Mouse (Mus musculus): ENCODE data around the gene Aasdhppt. TPM values are rescaled to one million over a fixed set of nuclear protein-coding genes. Genes with fewer than 3 reads are reported as not detected.

Aasdhppt gene
- polyA plus RNA-seq, 2 experiments = 4.2 to 16.9 TPM

- H3K4me1 ChIP-seq (replicated peaks; ENCODE audit: control insufficient read depth in 2 of 2, insufficient read depth in 2 of 2, low read length in 1 of 2) = peaks cover 7 to 10% of the 10 kb centered on the region in 2 experiments
- peak in 1 of 3 experiments; percentile 41 for DNase-seq (ENCODE audit: low read depth in 3 of 3, low spot score in 3 of 3)
- peak overlapping the region; percentile 91 for H3K4me2 ChIP-seq (ENCODE audit: low read depth)
- TF ChIP-seq EP300 (IDR thresholded peaks at IDR 0.05; ENCODE audit: low read depth) (no peak), CTCF (IDR thresholded peaks at IDR 0.05; ENCODE audit: low read depth) (peak; percentile 47)
- ATAC-seq (ENCODE audit: insufficient read depth) = no peak
- no peak overlapping the region for H3K27ac ChIP-seq
- no peaks in the 10 kb centered on the region for H3K36me3 ChIP-seq (replicated peaks; ENCODE audit: control insufficient read depth, insufficient read depth, low read depth)
- H3K27me3 ChIP-seq (ENCODE audit: control insufficient read depth, insufficient read depth, low read length) = no peaks in the 10 kb centered on the region
- H3K4me3 ChIP-seq (ENCODE audit: insufficient read depth in 1 of 2, low read depth in 2 of 2, low read length in 2 of 2) = no peak overlapping the region; a peak in 1 of 4 replicates
- 42% methylated on average over 3 of the region's 3 CpGs for WGBS (ENCODE audit: insufficient replicate concordance)
- no peaks in the 10 kb centered on the region for H3K9me3 ChIP-seq (ENCODE audit: control insufficient read depth, low read length)
- no peak overlapping the region for H3K9ac ChIP-seq (replicated peaks)
These were observed 1.9 kb upstream of the Aasdhppt start for GRCm38 (mm10) chr9:4311162-4311561.

- peak in 1 of 3 experiments; percentile 22 for DNase-seq (ENCODE audit: low read depth in 3 of 3, low spot score in 3 of 3)
- Histone ChIP-seq H3K4me3 (ENCODE audit: insufficient read depth in 1 of 2, low read depth in 2 of 2, low read length in 2 of 2) (peak overlapping the region in 1 of 2 experiments; percentile 78; a peak in 3 of 4 replicates), H3K27me3 (ENCODE audit: control insufficient read depth, insufficient read depth, low read length) (no peaks in the 10 kb centered on the region), H3K4me2 (ENCODE audit: low read depth) (peak overlapping the region; percentile 91), H3K27ac (no peak overlapping the region; the same call in 1 of the 2 replicates), H3K9me3 (ENCODE audit: control insufficient read depth, low read length) (no peaks in the 10 kb centered on the region), H3K4me1 (replicated peaks; ENCODE audit: control insufficient read depth in 2 of 2, insufficient read depth in 2 of 2, low read length in 1 of 2) (peaks cover 7 to 10% of the 10 kb centered on the region in 2 experiments), H3K9ac (replicated peaks) (peak overlapping the region; percentile 87), H3K36me3 (replicated peaks; ENCODE audit: control insufficient read depth, insufficient read depth, low read depth) (no peaks in the 10 kb centered on the region)
- no peak for TF ChIP-seq EP300 (IDR thresholded peaks at IDR 0.05; ENCODE audit: low read depth)
- no peak for TF ChIP-seq CTCF (IDR thresholded peaks at IDR 0.05; ENCODE audit: low read depth)
- ATAC-seq (ENCODE audit: insufficient read depth) = no peak
- 23% methylated on average over 3 of the region's 3 CpGs for WGBS (ENCODE audit: insufficient replicate concordance)
These were observed 1.4 kb upstream of the Aasdhppt start for GRCm38 (mm10) chr9:4310706-4311105.

- Histone ChIP-seq H3K4me2 (ENCODE audit: low read depth) (peak overlapping the region; percentile 91), H3K4me1 (replicated peaks; ENCODE audit: control insufficient read depth in 2 of 2, insufficient read depth in 2 of 2, low read length in 1 of 2) (peaks cover 7 to 10% of the 10 kb centered on the region in 2 experiments), H3K9me3 (ENCODE audit: control insufficient read depth, low read length) (no peaks in the 10 kb centered on the region), H3K27me3 (ENCODE audit: control insufficient read depth, insufficient read depth, low read length) (no peaks in the 10 kb centered on the region), H3K9ac (replicated peaks) (peak overlapping the region; percentile 77), H3K4me3 (ENCODE audit: insufficient read depth in 1 of 2, low read depth in 2 of 2, low read length in 2 of 2) (peak overlapping the region; percentile 74 to 78), H3K36me3 (replicated peaks; ENCODE audit: control insufficient read depth, insufficient read depth, low read depth) (no peaks in the 10 kb centered on the region), H3K27ac (peak overlapping the region; percentile 87)
- under 1% methylated on average over 36 of the region's 36 CpGs for WGBS (ENCODE audit: insufficient replicate concordance)
- TF ChIP-seq EP300 (IDR thresholded peaks at IDR 0.05; ENCODE audit: low read depth) = 0 out of 2 replicates have a peak, but pooled peaks have one; percentile 10
- no peak for TF ChIP-seq CTCF (IDR thresholded peaks at IDR 0.05; ENCODE audit: low read depth)
- peak; percentile 53 for ATAC-seq (ENCODE audit: insufficient read depth)
- peak in 1 of 3 experiments; percentile 16 for DNase-seq (ENCODE audit: low read depth in 3 of 3, low spot score in 3 of 3)
These were observed 482 bp downstream of the Aasdhppt start for GRCm38 (mm10) chr9:4308628-4309350.

- no peak overlapping the region for H3K9ac ChIP-seq (replicated peaks)
- peaks cover 3% of the 10 kb centered on the region for H3K36me3 ChIP-seq (replicated peaks; ENCODE audit: control insufficient read depth, insufficient read depth, low read depth)
- no peak overlapping the region for H3K4me2 ChIP-seq (ENCODE audit: low read depth)
- ATAC-seq (ENCODE audit: insufficient read depth) (no peak), DNase-seq (ENCODE audit: low read depth in 3 of 3, low spot score in 3 of 3) (no peak)
- H3K27me3 ChIP-seq (ENCODE audit: control insufficient read depth, insufficient read depth, low read length) = no peaks in the 10 kb centered on the region
- H3K9me3 ChIP-seq (ENCODE audit: control insufficient read depth, low read length) = no peaks in the 10 kb centered on the region
- H3K27ac ChIP-seq = no peak overlapping the region
- no peak overlapping the region for H3K4me3 ChIP-seq (ENCODE audit: insufficient read depth in 1 of 2, low read depth in 2 of 2, low read length in 2 of 2)
- peaks cover 0 to 4% of the 10 kb centered on the region in 2 experiments; a peak in 3 of 4 replicates for H3K4me1 ChIP-seq (replicated peaks; ENCODE audit: control insufficient read depth in 2 of 2, insufficient read depth in 2 of 2, low read length in 1 of 2)
- WGBS (ENCODE audit: insufficient replicate concordance) = 41% methylated on average over 1 of the region's 1 CpGs
- TF ChIP-seq EP300 (IDR thresholded peaks at IDR 0.05; ENCODE audit: low read depth) (no peak), CTCF (IDR thresholded peaks at IDR 0.05; ENCODE audit: low read depth) (no peak; the same call in 1 of the 2 replicates)
These were observed 4.4 kb downstream of the Aasdhppt start for GRCm38 (mm10) chr9:4304867-4305266.

- Histone ChIP-seq H3K27me3 (ENCODE audit: control insufficient read depth, insufficient read depth, low read length) (no peaks in the 10 kb centered on the region), H3K27ac (no peak overlapping the region), H3K4me3 (ENCODE audit: insufficient read depth in 1 of 2, low read depth in 2 of 2, low read length in 2 of 2) (no peak overlapping the region), H3K4me1 (replicated peaks; ENCODE audit: control insufficient read depth in 2 of 2, insufficient read depth in 2 of 2, low read length in 1 of 2) (no peaks in the 10 kb centered on the region), H3K4me2 (ENCODE audit: low read depth) (no peak overlapping the region), H3K9ac (replicated peaks) (no peak overlapping the region), H3K9me3 (ENCODE audit: control insufficient read depth, low read length) (no peaks in the 10 kb centered on the region), H3K36me3 (replicated peaks; ENCODE audit: control insufficient read depth, insufficient read depth, low read depth) (peaks cover 9% of the 10 kb centered on the region)
- WGBS (ENCODE audit: insufficient replicate concordance) = 39% methylated on average over 2 of the region's 2 CpGs
- TF ChIP-seq EP300 (IDR thresholded peaks at IDR 0.05; ENCODE audit: low read depth) (no peak), CTCF (IDR thresholded peaks at IDR 0.05; ENCODE audit: low read depth) (no peak)
- no peak for DNase-seq (ENCODE audit: low read depth in 3 of 3, low spot score in 3 of 3)
- no peak for ATAC-seq (ENCODE audit: insufficient read depth)
These were observed 8.8 kb downstream of the Aasdhppt start for GRCm38 (mm10) chr9:4300466-4300865.
